Mouse (Mus musculus): Measurements from ENCODE around the gene Epb41l4b. TPM values are rescaled to one million over a fixed set of nuclear protein-coding genes. Genes with fewer than 3 reads are reported as not detected.

The Epb41l4b gene
- polyA plus RNA-seq, 1 experiment from 2014 or later, result 47.7 TPM

DNA sequence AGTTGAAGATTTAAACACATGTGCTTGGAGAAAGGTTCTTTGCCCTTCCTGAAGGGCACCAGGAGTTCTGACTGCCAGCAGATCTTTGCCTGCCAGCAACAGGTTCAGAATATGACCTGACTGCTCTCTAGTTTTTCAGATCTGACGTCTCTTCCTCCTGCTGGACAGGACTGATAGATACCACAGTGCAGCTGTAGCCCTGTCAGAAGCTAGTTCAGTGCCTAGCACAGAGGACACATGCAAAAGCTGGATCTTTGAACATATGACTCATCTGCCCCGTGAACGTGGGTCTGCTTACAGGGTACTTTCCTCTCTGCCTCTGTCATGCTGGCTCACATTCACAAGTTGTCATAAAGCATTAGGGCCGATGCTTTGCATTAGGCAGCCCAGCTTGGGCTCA, 199.0 kb downstream of the Epb41l4b start:
- H3K9me3 ChIP-seq (ENCODE audit: control insufficient read depth), result no peaks in the 10 kb centered on the region
- H3K4me3 ChIP-seq (ENCODE audit: low read depth, low read length), result no peak overlapping the region
- no peaks in the 10 kb centered on the region for H3K27me3 ChIP-seq (replicated peaks; ENCODE audit: control insufficient read depth, insufficient read depth, low read length)
- peak overlapping the region; percentile 95 for H3K4me2 ChIP-seq (replicated peaks; ENCODE audit: low read depth)
- H3K27ac ChIP-seq (ENCODE audit: low read depth, low read length), result peak overlapping the region; percentile 70
- H3K9ac ChIP-seq (ENCODE audit: low read depth, low read length), result no peak overlapping the region
- WGBS, result 17% methylated on average over 4 of the region's 4 CpGs
- peak; percentile 40 for ATAC-seq
- peaks cover 8% of the 10 kb centered on the region; the same call in 1 of the 2 replicates for H3K4me1 ChIP-seq (replicated peaks; ENCODE audit: control insufficient read depth, insufficient read depth, low read length)
- no peak for TF ChIP-seq CTCF (IDR thresholded peaks at IDR 0.05; ENCODE audit: low read depth)
- no peaks in the 10 kb centered on the region for H3K36me3 ChIP-seq (ENCODE audit: control insufficient read depth, insufficient read depth)

DNA sequence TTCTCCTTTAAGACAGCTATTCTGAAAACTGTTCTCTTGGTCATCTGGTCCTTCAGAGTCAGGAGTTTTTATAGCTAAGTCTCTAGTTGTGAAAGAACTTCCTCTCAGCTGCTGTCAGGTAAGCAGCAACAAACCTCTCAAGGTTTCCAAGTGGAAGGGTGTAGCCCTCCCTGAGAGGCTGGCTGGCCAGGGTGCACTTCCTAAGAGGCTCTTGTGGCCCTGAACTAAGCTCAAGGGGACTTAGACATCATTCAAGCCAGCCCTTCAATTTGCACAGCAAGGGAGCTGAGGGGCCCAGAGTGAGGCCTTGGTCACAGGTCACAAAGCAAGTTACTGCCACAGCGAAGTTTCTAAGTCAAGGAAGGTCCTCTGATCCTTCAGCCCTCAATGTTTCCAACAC, 200.0 kb downstream of the Epb41l4b start:
- H3K4me1 ChIP-seq (replicated peaks; ENCODE audit: control insufficient read depth, insufficient read depth, low read length), result peaks cover 8% of the 10 kb centered on the region; the same call in 1 of the 2 replicates

DNA sequence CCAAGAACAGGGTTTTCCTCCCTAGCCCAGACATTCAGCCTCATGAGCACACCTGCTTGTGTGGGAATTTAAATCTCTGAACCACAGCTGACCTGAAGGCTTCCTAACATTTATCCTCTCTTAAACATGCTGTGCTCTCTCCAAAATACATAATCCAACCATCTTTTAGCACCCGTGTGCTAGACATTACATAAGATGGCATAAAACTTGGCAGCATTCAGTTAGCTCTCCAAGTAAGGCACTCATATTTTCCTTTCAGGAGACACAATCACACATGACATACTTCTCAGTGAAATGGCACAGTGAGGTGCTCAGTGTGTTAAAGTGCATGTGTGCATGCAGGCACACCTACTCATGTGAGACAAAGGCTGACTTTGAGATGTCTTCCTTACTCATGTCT, 200.7 kb downstream of the Epb41l4b start:
- Histone ChIP-seq H3K36me3 (ENCODE audit: control insufficient read depth, insufficient read depth) (no peaks in the 10 kb centered on the region), H3K4me2 (replicated peaks; ENCODE audit: low read depth) (peak overlapping the region; percentile 24; the same call in 1 of the 2 replicates), H3K9me3 (ENCODE audit: control insufficient read depth) (no peaks in the 10 kb centered on the region), H3K4me3 (ENCODE audit: low read depth, low read length) (no peak overlapping the region), H3K27me3 (replicated peaks; ENCODE audit: control insufficient read depth, insufficient read depth, low read length) (no peaks in the 10 kb centered on the region), H3K27ac (ENCODE audit: low read depth, low read length) (no peak overlapping the region), H3K4me1 (replicated peaks; ENCODE audit: control insufficient read depth, insufficient read depth, low read length) (peaks cover 8% of the 10 kb centered on the region; the same call in 1 of the 2 replicates), H3K9ac (ENCODE audit: low read depth, low read length) (no peak overlapping the region)
- ATAC-seq, result no peak
- 84% methylated on average over 1 of the region's 1 CpGs for WGBS
- TF ChIP-seq CTCF (IDR thresholded peaks at IDR 0.05; ENCODE audit: low read depth), result no peak

More for the DNA sequence above, 200.0 kb downstream of the Epb41l4b start:
- no peak overlapping the region for H3K9ac ChIP-seq (ENCODE audit: low read depth, low read length)
- no peaks in the 10 kb centered on the region for H3K9me3 ChIP-seq (ENCODE audit: control insufficient read depth)
- H3K36me3 ChIP-seq (ENCODE audit: control insufficient read depth, insufficient read depth), result no peaks in the 10 kb centered on the region
- no peak for TF ChIP-seq CTCF (IDR thresholded peaks at IDR 0.05; ENCODE audit: low read depth)
- 0 out of 2 replicates have a peak overlapping the region, but pooled peaks have one; percentile 25 for H3K4me2 ChIP-seq (replicated peaks; ENCODE audit: low read depth)
- 31% methylated on average over 1 of the region's 1 CpGs for WGBS
- H3K27ac ChIP-seq (ENCODE audit: low read depth, low read length), result peak overlapping the region; percentile 70
- ATAC-seq, result no peak
- H3K4me3 ChIP-seq (ENCODE audit: low read depth, low read length), result no peak overlapping the region
- H3K27me3 ChIP-seq (replicated peaks; ENCODE audit: control insufficient read depth, insufficient read depth, low read length), result no peaks in the 10 kb centered on the region

Other genes starting within 250 kb of the Epb41l4b start
- gene Tmem245, start 196.0 kb downstream of the Epb41l4b start, polyA plus RNA-seq (2015; fragmentation: Nextera tagmentation; extraction: Ambion mirVana), result 3.3 and 3.6 TPM in 2 replicates
- gene Frrs1l, start 153.0 kb downstream of the Epb41l4b start, polyA plus RNA-seq (2015; fragmentation: Nextera tagmentation; extraction: Ambion mirVana), result 0.18 TPM in 2 replicates
- gene Ptpn3, start 158.4 kb upstream of the Epb41l4b start, polyA plus RNA-seq (2015; fragmentation: Nextera tagmentation; extraction: Ambion mirVana), result 8.6 and 10.7 TPM in 2 replicates

Data from intestine, postnatal 0 days (tissue).